Mouse (Mus musculus): ENCODE measurements around the gene Rtkn2.
"Not testable (repeated sequence)": the region's sequence is repeated elsewhere in the genome, so short reads cannot be mapped to it uniquely, and the experiment has no call there.

Gene Rtkn2

DNA sequence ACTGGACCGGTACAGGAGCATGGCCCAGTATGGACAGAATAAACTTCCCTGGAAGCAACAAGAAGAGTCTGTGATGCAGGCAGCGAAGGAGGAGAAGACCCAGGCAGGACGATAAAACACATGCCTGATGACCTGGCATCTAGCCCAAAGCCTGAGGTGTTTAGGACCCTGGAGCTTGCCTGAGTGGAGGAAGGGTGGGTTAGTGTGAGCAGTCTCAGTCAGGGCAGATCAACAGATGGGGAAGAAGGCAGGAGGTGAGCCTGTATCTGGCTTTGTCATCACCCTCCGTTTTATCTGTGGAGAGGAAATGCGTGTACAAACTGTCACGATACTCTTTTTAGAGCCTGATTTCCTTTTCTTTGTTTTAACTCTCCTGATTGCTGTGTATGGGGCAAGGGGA is 102.3 kb downstream of the Rtkn2 start:
- DNase-seq = peak; percentile 62

DNA sequence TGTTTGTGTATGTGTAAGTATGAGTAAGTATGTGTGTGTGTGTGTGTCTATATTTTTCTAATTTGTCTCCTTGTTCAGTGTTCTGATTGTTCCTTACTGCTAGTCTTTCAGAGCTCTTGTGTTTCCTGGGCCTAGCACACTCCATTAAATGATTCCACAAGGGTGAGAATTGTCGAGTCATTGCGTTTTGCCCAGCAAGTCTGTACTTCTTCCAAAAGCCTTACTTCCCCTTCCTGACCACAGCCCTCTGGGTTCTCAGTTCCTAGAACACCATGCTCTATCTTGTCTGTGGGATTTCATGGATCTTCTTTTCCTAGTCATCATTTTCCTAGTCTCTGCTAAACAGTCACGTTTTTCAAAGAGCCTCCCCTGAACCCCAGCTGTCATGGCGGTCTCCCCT is 106.2 kb downstream of the Rtkn2 start:
- DNase-seq = no peak

DNA sequence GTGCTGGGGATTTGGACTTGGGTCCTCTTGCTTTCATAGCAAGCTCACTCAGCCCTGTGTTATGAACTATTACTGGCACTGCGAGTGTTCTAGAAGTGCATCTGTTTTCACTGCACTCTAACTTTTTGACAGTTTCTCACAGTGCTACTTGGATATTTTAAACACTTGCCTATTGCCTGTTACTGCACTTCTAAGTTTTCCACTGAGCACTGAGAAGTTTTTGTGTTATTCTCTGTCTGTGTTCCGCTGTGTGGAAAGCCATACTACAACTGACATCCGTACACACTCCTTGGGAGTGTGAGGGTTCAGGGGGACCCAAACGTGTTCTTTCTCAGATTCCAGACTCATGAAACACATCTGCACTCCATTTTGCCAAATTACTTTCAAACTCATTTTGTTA is 107.6 kb downstream of the Rtkn2 start:
- no peak for DNase-seq

DNA sequence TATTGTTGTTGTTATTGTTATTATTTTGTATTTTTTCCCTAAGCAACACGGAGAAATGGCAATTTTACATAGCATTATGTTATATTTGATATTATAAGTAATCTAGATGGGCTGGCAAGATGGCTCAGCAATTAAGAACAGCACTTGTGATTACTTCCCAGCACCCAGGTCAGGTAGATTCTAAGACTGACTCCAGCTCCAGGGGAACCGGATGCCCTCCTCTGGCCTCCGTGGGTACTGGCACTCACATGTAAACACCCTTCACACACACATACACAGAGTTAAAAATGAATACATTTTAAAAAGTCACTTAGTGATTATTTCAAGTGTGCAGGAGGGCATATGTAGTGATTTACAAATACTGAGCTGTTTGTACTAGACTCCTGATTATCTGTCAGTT is 108.4 kb downstream of the Rtkn2 start:
- no peak for DNase-seq

DNA sequence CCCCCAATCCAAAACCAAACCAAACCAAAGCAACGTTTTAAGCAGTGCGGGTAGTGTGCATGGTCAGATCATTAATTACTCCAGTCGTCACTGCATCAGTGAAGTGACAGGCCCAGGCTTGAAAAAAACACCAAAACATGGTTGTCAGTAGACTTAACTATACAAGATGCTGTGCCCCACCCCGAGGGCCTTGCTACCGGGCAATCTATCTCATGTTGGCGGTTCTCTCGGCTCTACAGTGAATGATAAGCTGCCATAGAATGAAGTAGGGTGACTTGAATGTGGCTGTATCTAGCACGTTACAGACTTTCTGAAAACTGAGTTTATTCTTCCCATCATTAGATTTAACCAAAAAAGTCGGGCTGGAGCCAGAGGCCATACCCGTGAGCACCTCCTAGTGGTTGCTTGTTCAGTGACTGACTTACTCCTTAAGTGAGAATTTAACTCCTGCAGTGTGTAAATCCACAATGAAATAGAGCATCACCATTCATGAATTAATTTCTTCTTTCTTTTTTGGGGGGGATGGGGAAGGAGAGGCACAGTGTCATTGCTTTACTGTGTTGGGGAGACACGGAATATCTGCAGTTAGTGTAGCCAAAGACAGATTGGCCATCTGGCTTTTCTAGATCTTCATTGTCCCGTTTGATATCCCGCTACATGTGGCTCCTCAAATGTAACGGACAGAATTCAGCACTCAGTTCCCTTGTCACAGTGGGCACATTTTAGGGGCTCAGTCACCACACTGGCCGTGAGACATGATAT is 110.2 kb downstream of the Rtkn2 start:
- DNase-seq = peak; percentile 54

DNA sequence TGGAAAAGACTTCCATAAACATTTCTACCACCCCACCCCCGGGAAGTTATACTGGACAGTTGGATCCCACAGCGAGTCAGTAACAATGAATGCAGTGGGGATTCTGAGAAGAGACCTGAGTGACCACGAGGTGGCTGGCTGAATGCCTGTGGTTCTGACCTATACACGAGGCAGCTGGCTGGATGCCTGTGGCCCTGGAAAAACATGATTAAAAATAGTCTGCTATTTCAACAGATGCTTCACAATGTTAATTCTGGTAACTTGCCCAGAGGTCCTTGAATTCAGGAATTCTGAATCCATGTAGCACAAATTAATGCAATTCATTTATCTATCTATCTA is 110.8 kb downstream of the Rtkn2 start:
- no peak for DNase-seq

DNA sequence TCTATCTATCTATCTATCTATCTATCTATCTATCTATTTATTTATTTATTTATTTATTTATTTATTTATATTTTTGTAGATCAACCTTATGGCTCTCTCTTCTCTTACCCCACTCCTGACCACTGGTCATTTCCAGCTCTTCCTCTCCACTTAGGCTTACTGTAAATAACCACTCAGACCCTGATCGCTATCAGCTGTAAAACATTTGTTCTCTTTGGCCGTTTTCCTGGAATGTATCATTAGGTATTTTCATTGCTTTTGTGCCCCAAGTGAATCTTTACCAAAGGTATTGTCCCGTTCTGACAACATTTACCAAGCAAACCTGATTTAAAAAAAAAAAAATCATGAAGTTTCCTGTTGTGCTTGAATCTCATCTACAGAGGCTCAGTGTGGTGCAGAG is 111.2 kb downstream of the Rtkn2 start:
- no peak for DNase-seq

DNA sequence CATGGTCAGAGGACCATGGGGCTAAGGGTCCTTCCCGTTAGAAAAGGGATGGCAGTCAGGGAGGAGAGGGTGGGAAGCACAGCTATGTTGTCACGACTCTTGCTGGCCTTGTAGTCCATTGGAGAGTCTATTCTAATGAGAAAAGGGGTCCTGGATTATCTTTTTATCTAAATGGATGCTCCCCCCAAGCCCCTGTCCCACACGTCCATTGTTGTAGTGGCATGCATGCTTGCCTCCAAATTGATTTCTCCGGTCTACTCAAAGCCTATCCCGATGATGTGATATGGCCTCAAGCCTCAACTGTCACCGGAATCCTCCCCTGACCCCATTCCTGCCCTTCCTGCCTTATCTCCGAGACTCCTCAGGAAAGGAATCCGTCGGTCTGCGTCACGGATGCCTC is 111.6 kb downstream of the Rtkn2 start:
- no peak for DNase-seq

DNA sequence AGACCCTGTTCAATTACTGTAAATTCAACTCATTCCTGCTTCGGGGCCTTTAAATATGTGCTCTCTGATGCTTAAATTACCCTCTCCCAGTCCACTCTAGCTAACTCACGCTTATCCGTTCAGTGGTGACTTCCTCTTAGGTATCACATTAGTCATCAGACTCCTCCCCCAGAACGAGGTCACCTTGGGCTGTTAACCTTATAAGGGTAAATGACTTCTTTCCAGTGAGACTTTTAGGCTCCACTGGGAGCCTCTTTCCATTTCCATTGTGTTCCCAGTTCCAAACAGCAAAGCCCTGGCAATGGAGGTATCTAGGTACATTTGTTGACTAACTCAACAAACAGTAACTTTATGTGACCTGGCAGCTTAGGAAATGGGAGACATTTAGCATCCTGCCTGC is 112.5 kb downstream of the Rtkn2 start:
- no peak for DNase-seq

DNA sequence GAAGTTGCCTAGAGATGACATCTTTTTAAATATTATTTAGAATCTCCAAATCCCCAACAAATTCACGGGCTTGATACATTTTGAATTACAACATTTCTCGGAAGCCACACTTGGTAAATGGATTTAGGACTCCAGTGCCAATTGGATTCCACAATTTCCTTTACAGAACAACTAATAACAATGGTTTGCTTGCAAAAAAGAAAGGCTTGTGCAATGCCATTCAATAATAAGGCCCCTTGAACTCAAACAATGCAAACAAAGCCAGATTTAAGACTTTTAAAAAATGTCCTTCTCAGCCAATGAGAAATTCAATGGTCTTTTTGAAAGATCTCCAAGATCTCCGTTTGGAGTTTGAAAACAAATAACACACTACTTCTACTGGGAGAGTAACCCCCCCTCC is 114.1 kb downstream of the Rtkn2 start:
- DNase-seq = no peak

DNA sequence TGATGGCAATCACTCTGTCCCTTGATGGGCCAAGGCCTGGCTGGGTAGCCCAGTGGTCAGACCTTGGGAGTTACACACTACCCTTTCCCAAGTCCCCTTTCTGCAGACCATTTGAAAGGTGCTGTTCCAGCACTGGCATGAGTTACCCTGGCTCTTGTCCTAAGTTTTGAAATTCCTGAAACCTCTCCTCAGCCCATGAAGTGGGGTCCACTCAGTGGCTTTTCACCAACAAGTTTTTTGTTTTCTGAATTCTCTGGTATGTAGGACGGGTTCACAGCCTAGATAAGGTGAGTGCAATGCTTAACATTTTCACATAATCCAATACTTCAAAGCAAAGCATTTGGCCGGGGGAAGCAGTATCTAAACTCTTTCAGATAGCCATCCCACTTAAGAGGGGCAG is 115.8 kb downstream of the Rtkn2 start:
- DNase-seq = no peak

DNA sequence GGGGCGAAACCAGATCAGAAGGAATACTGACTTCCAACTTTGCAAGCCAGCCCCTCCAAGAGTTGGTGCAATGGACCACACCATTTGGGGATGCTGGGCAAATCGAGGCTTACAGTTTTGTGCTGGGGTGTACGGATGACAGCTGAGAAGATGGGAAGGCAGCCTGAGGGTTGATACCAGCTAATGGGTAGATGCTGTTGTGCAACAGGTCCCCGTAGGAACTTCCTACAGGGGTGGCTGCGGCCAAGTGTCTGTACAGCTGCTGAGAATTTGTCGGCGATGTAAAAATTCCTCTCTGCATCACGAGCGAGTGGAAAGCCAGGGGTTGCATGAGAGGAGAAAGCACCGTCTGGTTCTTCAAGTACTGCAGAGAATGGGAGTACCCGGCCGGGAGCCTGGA is 117.0 kb downstream of the Rtkn2 start:
- DNase-seq = no peak

DNA sequence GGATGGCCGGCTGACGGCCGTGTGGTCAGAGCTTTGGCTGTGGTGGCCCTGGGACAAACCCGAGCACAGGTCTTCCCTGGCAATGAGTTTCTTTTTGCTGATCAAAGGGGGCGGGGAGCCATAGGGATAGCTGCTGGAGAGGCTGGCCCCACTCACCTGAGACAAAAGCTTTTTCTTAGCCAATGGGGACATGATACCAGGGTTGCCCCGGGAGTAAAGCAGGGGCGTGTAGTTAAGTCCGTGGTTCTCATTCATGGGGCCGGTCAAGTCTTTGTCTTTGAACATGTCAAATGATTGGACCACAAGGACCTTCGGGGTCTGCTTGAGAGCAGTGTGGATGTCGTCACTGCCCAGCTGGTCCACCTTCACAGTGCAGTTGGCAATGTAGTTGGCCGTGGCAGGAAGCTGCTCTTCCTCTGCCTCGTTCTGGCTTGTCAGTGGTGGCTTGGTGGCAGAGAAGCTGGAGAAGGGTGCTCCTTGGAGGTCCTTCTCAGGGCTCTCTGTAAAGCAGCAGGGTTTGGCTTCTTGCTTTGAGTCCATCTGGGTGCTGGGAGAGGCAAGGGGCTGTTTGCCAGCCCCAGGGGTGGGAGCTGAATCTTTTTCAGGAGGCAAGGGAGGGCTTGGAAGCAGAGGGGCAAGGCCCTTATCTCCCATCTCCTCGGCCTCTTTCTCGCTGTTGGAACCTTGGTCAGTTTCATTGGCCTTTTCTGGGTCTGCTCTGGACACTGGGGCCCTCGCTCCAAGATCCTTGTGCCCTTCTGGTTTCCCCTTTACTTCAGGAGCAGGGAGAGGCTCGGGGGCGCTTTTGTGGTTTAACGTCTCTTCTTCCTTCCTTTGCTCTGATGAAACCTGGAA is 118.7 kb downstream of the Rtkn2 start:
- DNase-seq = no peak

DNA sequence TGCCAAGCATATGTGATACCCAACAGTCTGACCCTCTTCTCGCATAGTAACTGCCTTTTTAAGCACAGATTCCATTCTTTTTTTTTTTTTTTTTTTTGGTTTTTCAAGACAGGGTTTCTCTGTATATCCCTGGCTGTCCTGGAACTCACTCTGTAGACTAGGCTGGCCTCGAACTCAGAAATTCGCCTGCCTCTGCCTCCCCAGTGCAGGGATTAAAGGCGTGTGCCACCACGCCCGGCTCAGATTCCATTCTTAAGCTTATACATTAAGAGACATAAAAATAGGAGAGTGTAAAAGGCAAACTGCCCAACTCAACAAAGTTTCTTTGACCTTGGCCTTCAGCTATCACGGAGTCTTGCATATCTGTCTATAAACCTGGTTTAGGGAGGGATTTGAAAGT is 120.4 kb downstream of the Rtkn2 start:
- not testable (repeated sequence) for DNase-seq

DNA sequence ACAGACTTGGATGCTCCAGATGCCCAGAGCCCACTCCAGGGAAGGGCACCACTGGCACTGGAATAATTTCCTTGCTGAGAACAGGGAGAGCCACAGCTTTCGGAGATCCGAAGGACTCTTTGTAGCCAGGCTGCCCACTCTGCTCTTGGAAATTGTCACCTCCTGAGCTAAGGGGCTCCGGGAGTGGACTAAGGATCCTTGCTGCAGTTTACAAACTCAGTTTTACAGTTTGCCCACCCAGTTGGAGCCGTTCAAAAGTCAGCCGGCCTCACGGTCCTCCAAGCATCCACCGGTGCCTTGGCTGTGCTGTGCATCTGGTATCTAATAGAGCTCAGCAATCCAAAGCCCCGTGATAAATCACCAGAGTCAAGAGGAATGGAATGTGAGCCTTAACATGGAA is 121.1 kb downstream of the Rtkn2 start:
- no peak for DNase-seq

DNA sequence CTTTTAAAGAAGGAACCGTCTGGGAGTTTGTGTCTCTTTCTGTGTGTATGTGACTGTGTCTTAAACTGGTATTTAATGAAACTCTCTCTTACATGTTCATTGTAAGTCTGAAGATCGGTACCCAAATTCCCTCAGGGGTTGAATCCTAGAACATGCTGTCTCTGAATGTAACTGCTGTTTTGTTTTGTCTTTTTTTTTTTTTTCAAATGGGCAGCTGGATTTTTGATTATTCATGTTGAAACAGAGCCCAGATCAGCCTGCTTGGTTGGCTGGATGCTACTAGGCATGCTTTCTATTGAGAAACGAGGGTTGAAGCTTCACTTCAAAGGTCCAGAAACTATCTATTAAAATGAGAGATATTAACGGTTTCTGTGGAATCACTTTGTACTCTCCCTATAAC is 121.9 kb downstream of the Rtkn2 start:
- DNase-seq = no peak

DNA sequence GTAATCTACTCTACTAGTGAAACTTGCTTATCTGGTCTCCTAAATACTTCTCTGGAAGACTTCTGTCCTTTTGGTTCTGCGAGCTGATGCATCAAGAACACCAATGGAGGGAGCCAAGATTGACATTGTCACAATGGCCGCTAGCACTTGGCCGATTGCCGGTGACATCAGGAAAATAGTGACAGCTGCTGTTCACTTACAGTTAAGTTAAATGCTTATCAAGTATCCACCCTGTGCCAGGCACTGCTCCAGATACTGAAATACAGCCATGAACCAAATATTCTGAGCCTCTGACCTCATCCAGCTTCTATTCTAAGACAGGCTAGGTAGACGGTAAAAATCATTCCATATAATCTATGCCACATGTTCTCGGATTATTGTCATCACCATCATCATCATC is 123.2 kb downstream of the Rtkn2 start:
- DNase-seq = no peak

DNA sequence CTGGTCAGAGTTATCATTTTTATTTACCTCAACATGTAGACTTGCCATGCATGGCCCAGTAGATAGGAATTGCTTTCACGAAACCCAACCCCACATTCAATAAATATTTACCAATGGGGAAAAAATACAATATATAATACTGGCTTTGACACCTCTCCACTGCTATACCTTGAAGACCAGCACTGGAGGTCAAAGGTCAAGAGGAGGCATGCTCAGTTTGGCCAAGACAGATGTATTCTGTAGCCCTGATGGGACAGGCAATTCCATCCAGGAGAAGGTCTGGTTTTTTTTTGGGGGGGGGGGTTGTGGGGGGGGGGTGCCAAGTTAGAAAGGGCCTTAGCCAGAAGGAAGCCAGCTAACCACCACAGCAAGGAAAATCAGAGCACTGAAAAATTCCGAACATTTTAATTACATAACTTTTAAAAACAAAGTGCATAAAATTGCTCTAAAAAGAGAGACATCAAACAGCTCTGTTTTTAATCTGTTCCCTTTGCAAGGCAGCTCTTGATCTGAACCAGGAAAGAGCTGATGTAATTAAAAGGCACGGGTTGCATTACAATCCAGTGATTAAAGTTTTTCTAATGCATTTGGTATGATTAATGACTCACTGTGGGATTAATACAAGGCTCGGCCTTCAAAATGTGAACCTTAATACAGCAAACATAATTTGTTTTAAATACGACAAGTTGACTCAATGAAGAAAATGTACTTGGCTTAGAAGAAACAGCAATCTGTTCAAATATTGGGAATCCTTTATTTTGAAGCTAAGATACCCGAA is 123.9 kb downstream of the Rtkn2 start:
- DNase-seq = no peak

DNA sequence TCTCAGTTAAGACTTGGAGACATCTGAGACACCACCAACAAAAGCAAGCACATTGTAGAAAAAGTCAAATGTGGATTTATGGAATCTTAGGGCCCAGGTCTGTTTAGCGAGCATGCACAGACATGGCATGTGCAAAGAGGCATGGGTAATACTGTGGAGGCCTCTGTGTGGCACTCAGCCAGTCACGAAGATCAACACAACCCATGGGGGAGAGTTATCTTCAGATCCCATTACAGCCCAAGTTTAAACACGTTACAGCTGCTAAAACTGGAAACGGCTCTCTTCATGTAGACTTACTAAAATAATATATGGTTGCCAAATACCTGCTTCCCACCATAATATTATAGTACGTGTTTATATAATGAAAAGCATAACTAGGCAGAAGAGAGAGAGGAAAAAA is 124.6 kb downstream of the Rtkn2 start:
- DNase-seq = no peak

DNA sequence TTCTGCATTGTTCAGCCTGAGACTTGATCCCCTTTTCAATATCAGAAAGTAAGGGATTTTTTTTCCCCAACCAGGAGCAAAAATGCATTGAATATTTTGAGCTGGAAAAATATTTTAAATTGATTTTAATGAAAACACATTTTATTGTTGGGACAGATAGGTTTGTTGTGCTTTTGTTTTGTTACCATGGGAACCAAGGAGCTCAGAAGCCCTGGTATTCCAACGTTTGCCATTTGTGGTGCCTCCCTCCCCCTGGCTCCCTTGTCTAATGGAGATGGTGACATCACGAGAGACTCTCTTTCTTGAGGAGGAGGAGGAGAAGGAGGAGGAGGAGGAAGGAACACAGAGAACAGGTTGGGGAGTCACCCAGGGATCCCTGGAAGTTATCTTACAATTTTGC is 125.1 kb downstream of the Rtkn2 start:
- DNase-seq = no peak

DNA sequence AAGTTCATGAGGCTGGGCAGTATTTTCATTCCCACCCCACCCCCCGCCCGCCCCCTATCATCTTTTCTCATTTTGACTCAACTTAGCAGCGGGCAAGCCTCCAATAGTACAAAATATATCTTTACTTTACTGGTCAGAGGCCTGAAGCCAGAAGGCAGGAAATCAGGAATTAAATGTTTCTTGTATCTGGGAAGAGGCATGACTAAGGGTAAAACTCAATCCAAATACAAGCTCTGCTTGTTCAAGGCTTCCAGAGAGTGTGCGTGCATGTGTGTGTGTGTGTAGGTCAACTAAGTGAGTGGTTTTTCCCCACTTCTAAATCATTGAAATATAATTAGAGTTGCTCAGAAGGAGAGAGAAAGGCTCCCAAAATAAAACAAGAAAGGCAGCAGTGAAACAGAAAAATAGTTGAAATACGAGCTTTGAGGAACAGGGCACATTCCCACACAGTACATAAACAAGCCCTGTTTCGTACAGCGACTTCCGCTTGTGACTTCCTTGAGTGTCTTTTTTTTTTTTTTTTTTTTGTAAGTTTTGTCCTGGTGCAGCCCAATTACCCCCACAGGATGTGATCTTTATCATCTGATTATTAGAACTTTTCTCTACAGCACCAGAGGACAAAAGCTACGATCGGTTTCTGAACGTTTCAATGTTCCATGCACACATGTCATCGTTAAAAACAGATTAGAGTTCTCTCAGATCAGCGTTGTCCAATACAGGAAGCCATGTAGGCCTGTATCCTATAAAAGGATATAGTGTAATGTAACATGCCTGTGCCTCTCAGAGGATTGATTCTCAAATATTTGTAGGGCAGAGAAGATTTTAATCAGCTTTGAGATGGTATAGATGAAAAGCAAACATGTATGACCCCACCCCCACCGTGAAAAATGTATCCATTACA is 125.8 kb downstream of the Rtkn2 start:
- peak; percentile 27 for DNase-seq

DNA sequence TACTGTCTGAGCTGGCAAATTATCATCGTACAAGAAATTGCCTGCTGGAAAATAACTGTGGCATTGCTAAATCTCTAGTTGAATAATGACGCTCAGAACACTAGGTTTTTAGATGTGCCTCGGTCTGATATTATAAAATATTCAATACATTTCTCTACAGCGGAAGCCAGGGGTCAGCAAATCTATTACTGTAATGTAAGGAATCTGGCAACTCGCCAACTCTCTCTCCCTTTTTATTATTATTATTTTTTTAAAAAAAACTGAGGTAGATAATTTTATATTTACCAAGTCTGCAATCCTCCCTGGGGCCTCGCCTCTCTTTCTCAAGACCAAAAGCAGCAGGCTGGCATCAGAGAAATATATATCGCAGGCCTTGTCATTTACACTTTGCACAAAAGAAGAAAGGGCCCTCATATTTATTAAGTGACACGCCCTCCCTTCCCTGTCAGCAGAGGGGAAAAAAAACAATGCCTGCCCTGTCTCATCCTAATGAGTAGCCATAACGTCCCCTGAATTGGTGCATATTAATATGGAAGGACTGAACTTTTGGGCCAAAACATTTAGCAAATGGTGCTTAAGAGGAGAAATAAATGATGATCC is 127.1 kb downstream of the Rtkn2 start:
- DNase-seq = no peak

All from thymus, postnatal 14 days (tissue).